Mouse (Mus musculus): ENCODE measurements at regions not wholly inside any gene's neighbourhood (a gene's known extent, or its start where the extent isn't known, plus 50 kb on each side); places are given as distances from the start of the nearest gene placed in this dataset.
"Not testable (repeated sequence)": the region's sequence is repeated elsewhere in the genome, so short reads cannot be mapped to it uniquely, and the experiment has no call there.

DNA sequence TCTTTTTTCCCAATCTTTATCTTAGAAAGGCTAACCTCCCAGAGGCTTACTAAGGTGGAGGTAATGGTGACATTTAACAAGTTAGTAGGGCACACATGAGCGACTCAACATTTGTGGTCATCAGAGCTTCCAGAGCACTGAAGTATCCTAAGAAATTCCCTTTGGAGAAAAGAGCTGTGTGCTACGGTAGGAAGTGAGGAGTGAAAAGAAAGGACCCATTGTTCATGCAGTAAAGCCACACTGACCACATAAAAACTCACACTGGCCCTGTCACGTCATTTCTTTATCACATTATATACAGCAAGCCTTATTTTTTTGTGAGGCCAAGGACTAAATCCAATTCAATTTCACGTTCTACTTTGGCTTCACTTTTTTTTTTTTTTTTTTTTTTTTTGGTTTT, 80.7 kb upstream of the Dynlt1c start:
- H3K9ac ChIP-seq (replicated peaks; ENCODE audit: low read depth, low read length); ATAC-seq; H3K9me3 ChIP-seq (ENCODE audit: control insufficient read depth, low read length); H3K4me2 ChIP-seq (ENCODE audit: low read length); H3K36me3 ChIP-seq (ENCODE audit: control insufficient read depth, insufficient read depth); H3K27me3 ChIP-seq (replicated peaks; ENCODE audit: control insufficient read depth, insufficient read depth, low read length); H3K4me1 ChIP-seq (replicated peaks; ENCODE audit: control insufficient read depth, insufficient read depth, low read length); H3K4me3 ChIP-seq (replicated peaks; ENCODE audit: low read length); H3K27ac ChIP-seq (ENCODE audit: low read length): not testable (repeated sequence)
- 46% methylated on average over 4 of the region's 4 CpGs for WGBS

DNA sequence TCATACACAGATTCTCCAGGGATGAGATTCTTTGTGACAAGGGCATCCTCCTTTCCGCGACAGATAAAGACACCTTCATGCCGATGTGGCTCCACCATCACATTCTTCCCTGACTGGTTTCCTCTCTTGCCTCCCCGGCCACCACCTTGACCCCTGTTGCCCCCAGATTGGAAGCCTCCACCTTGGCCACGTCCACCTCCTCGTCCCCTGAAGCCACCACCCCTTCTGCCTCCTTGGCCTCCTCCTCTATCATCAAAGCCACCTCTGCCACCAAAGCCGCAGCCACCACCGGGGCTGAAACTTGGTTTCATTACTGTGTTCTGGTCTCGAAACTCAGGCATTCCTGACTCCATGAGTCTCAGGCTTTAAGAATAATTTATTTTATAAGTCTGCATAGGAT, 79.3 kb upstream of the Dynlt1c start:
- not testable (repeated sequence) for H3K4me3 ChIP-seq (replicated peaks; ENCODE audit: low read length); H3K9me3 ChIP-seq (ENCODE audit: control insufficient read depth, low read length); H3K9ac ChIP-seq (replicated peaks; ENCODE audit: low read depth, low read length); H3K4me1 ChIP-seq (replicated peaks; ENCODE audit: control insufficient read depth, insufficient read depth, low read length); H3K4me2 ChIP-seq (ENCODE audit: low read length); H3K27ac ChIP-seq (ENCODE audit: low read length); ATAC-seq; H3K27me3 ChIP-seq (replicated peaks; ENCODE audit: control insufficient read depth, insufficient read depth, low read length); H3K36me3 ChIP-seq (ENCODE audit: control insufficient read depth, insufficient read depth)
- WGBS, result 83% methylated on average over 5 of the region's 9 CpGs

GRCm38 (mm10) chr17:6538723-6539122, 62.7 kb upstream of the Dynlt1c start:
- H3K4me3 ChIP-seq (replicated peaks; ENCODE audit: low read length); H3K9me3 ChIP-seq (ENCODE audit: control insufficient read depth, low read length); H3K4me1 ChIP-seq (replicated peaks; ENCODE audit: control insufficient read depth, insufficient read depth, low read length); H3K4me2 ChIP-seq (ENCODE audit: low read length); H3K36me3 ChIP-seq (ENCODE audit: control insufficient read depth, insufficient read depth); ATAC-seq; H3K27me3 ChIP-seq (replicated peaks; ENCODE audit: control insufficient read depth, insufficient read depth, low read length); H3K9ac ChIP-seq (replicated peaks; ENCODE audit: low read depth, low read length); H3K27ac ChIP-seq (ENCODE audit: low read length): not testable (repeated sequence)
- WGBS, result no CpG with 5 or more reads among the region's 5 CpGs

DNA sequence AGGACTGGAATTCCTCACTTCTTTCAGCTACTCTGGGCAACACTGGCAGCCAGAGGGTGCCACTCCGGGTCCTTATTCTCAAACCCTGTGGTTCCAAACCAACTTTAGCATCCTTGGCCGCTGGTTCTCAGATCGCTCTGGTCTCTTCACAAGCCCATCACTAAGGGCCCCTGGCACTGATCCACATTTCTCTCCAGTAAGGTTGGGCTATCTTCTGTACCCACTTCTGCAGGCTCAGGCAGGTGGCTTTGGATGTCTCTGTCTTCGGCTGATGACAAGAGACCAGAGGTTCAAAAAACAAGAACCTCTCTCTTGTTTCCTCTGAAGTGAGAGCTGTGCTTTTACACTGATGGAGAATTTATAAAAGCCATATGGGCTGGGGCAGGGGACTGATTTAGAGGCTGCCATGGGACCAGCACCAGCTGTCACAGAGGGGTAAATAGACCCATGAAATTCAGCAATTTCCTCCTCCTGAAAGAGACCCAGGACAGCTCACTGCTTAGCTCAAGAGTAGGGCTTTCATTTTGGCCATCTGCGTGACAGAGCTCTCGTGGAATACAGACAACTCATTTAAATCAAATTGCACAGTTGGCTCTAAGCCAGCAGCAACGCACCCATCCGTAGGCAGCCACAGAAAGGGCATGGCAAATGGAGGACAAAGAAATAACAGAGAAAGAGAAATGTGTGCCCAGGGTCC, 54.3 kb upstream of the Dynlt1c start:
- H3K9ac ChIP-seq (replicated peaks; ENCODE audit: low read depth, low read length); H3K27ac ChIP-seq (ENCODE audit: low read length); H3K4me3 ChIP-seq (replicated peaks; ENCODE audit: low read length); H3K4me1 ChIP-seq (replicated peaks; ENCODE audit: control insufficient read depth, insufficient read depth, low read length); H3K4me2 ChIP-seq (ENCODE audit: low read length); H3K27me3 ChIP-seq (replicated peaks; ENCODE audit: control insufficient read depth, insufficient read depth, low read length); H3K36me3 ChIP-seq (ENCODE audit: control insufficient read depth, insufficient read depth); H3K9me3 ChIP-seq (ENCODE audit: control insufficient read depth, low read length): not testable (repeated sequence)
- ATAC-seq, result peak; percentile 96
- WGBS, result no CpG with 5 or more reads among the region's 8 CpGs

- not testable (repeated sequence) for H3K9ac ChIP-seq (replicated peaks; ENCODE audit: low read depth, low read length); H3K4me3 ChIP-seq (replicated peaks; ENCODE audit: low read length); H3K36me3 ChIP-seq (ENCODE audit: control insufficient read depth, insufficient read depth); H3K9me3 ChIP-seq (ENCODE audit: control insufficient read depth, low read length); H3K4me1 ChIP-seq (replicated peaks; ENCODE audit: control insufficient read depth, insufficient read depth, low read length); H3K27me3 ChIP-seq (replicated peaks; ENCODE audit: control insufficient read depth, insufficient read depth, low read length); H3K27ac ChIP-seq (ENCODE audit: low read length); H3K4me2 ChIP-seq (ENCODE audit: low read length)
- no CpG with 5 or more reads among the region's 6 CpGs for whole genome bisulfite sequencing
- ATAC-seq, result peak; percentile 23
Measured at GRCm38 (mm10) chr17:6547937-6548336, 53.5 kb upstream of the Dynlt1c start.

Data from forebrain, embryonic 16.5 days (tissue).